Mouse (Mus musculus) neural tube, embryonic 14.5 days (tissue): Measurements from ENCODE around the gene Fgf22. TPM values are rescaled to one million over a fixed set of nuclear protein-coding genes. Genes with fewer than 3 reads are reported as not detected.
A peak's percentile ranks its signal among the peaks of the same experiment; 100 is the strongest.

Experiments
- ATAC-seq: fragments of 200-750 bp; cut with Nextera tagmentation; 2 replicates; pipeline ENCODE4 v1.8.0; 2017; ENCODE audit warnings: low read depth, mild to moderate bottlenecking, moderate TSS enrichment, moderate library complexity
- H3K27ac ChIP-seq: fragments of 300-500 bp; sonication (generic); 2 replicates; pipeline ENCODE4 v1.5.1; 2014; ENCODE audit warnings: low read depth, mild to moderate bottlenecking, control low read depth, low read length, moderate library complexity, mixed read lengths
- H3K27me3 ChIP-seq: fragments of 300-500 bp; sonication (generic); 2 replicates; pipeline ENCODE4 v1.6.1; 2014; ENCODE audit warnings: low read length; ENCODE audit not compliant: control insufficient read depth, insufficient read depth
- H3K36me3 ChIP-seq: fragments of 300-500 bp; sonication (generic); 2 replicates; pipeline ENCODE4 v1.6.1; 2014; ENCODE audit warnings: low read length, mixed read lengths; ENCODE audit not compliant: control insufficient read depth, insufficient read depth
- H3K4me1 ChIP-seq: fragments of 300-500 bp; sonication (generic); 2 replicates; pipeline ENCODE4 v1.6.1; 2014; ENCODE audit warnings: low read length; ENCODE audit not compliant: control insufficient read depth, insufficient read depth
- H3K4me2 ChIP-seq: fragments of 300-500 bp; sonication (generic); 2 replicates; pipeline ENCODE4 v1.6.1; 2014; ENCODE audit warnings: mild to moderate bottlenecking, low read depth, low read length, control low read depth
- H3K4me3 ChIP-seq: fragments of 300-500 bp; sonication (generic); 2 replicates; pipeline ENCODE4 v1.5.1; 2014; ENCODE audit warnings: low read depth, low read length, control low read depth, mixed read lengths
- H3K9ac ChIP-seq: fragments of 300-500 bp; sonication (generic); replicated peaks from 2 replicates; pipeline ENCODE4 v1.6.1; 2014; ENCODE audit warnings: low read depth, mild to moderate bottlenecking, control low read depth, low read length, mixed read lengths
- H3K9me3 ChIP-seq: fragments of 300-500 bp; sonication (generic); 2 replicates; pipeline ENCODE4 v1.6.1; 2016; ENCODE audit warnings: low read length; ENCODE audit not compliant: control insufficient read depth
- WGBS: fragments of 180-500 bp; shearing (Covaris S2); extraction: QIAGEN DNeasy Blood & Tissue Kit; methylation state at CpG from one replicate; pipeline ENCODE4 v1.1.7; 2014; 5-methylcytosine and 5-hydroxymethylcytosine counted together
- polyA plus RNA-seq: library from polyadenylated mRNA; unstranded; fragments of >200 nt; fragmentation: Nextera tagmentation; extraction: Ambion mirVana; gene quantifications from 2 replicates; pipeline ENCODE4 v1.2.1, GENCODE M21; 2014

Fgf22 gene
- polyA plus RNA-seq, 1 experiment from 2014 or later, result 2.3 TPM

- no peak overlapping the region for H3K27ac ChIP-seq
- no peaks in the 10 kb centered on the region for H3K36me3 ChIP-seq
- no peak for ATAC-seq
- 90% methylated on average over 12 of the region's 12 CpGs for WGBS
- H3K27me3 ChIP-seq, result no peaks in the 10 kb centered on the region; the same call in 1 of the 2 replicates
- H3K4me3 ChIP-seq, result no peak overlapping the region
- H3K9me3 ChIP-seq, result no peaks in the 10 kb centered on the region
- peaks cover 36% of the 10 kb centered on the region for H3K4me1 ChIP-seq
- no peak overlapping the region for H3K4me2 ChIP-seq
- no peak overlapping the region for H3K9ac ChIP-seq
Measured at GRCm38 (mm10) chr10:79798289-79798928, 43.5 kb downstream of the Fgf22 start.

- WGBS, result 83% methylated on average over 11 of the region's 11 CpGs
- no peak overlapping the region for H3K27ac ChIP-seq
- H3K36me3 ChIP-seq, result no peaks in the 10 kb centered on the region
- no peaks in the 10 kb centered on the region for H3K9me3 ChIP-seq
- H3K4me2 ChIP-seq, result no peak overlapping the region
- peaks cover 45% of the 10 kb centered on the region for H3K4me1 ChIP-seq
- H3K4me3 ChIP-seq, result no peak overlapping the region
- H3K27me3 ChIP-seq, result no peaks in the 10 kb centered on the region
- ATAC-seq, result no peak
- no peak overlapping the region for H3K9ac ChIP-seq
Measured at GRCm38 (mm10) chr10:79800508-79800907, 45.6 kb downstream of the Fgf22 start.

- H3K27ac ChIP-seq, result peak overlapping the region; percentile 92
- no peaks in the 10 kb centered on the region for H3K36me3 ChIP-seq
- no peaks in the 10 kb centered on the region for H3K9me3 ChIP-seq
- peaks cover 48% of the 10 kb centered on the region for H3K4me1 ChIP-seq
- no peak for ATAC-seq
- H3K9ac ChIP-seq, result peak overlapping the region; percentile 26; the same call in 1 of the 2 replicates
- no peak overlapping the region for H3K4me2 ChIP-seq
- no peaks in the 10 kb centered on the region for H3K27me3 ChIP-seq
- WGBS, result 39% methylated on average over 3 of the region's 3 CpGs
- H3K4me3 ChIP-seq, result no peak overlapping the region
Measured at GRCm38 (mm10) chr10:79801837-79802236, 47.0 kb downstream of the Fgf22 start.

- peak overlapping the region; percentile 26; the same call in 1 of the 2 replicates for H3K9ac ChIP-seq
- no peak for ATAC-seq
- 29% methylated on average over 10 of the region's 11 CpGs for WGBS
- peak overlapping the region; percentile 92 for H3K27ac ChIP-seq
- peaks cover 2% of the 10 kb centered on the region; the same call in 1 of the 2 replicates for H3K36me3 ChIP-seq
- no peak overlapping the region for H3K4me3 ChIP-seq
- peaks cover 42% of the 10 kb centered on the region for H3K4me1 ChIP-seq
- no peak overlapping the region for H3K4me2 ChIP-seq
- no peaks in the 10 kb centered on the region for H3K9me3 ChIP-seq
- H3K27me3 ChIP-seq, result no peaks in the 10 kb centered on the region
Measured at GRCm38 (mm10) chr10:79802331-79802971, 47.6 kb downstream of the Fgf22 start.

- Histone ChIP-seq H3K4me2 (peak overlapping the region; percentile 49), H3K4me3 (peak overlapping the region; percentile 17; the same call in 1 of the 2 replicates), H3K36me3 (peaks cover 7% of the 10 kb centered on the region), H3K9me3 (no peaks in the 10 kb centered on the region), H3K27ac (peak overlapping the region; percentile 92), H3K27me3 (no peaks in the 10 kb centered on the region), H3K9ac (peak overlapping the region; percentile 25; the same call in 1 of the 2 replicates), H3K4me1 (peaks cover 41% of the 10 kb centered on the region)
- 2% methylated on average over 29 of the region's 29 CpGs for WGBS
- peak; percentile 94 for ATAC-seq
Measured at GRCm38 (mm10) chr10:79803716-79804323, 48.9 kb downstream of the Fgf22 start.

GRCm38 (mm10) chr10:79805636-79806035, 50.8 kb downstream of the Fgf22 start:
- Histone ChIP-seq H3K4me1 (peaks cover 41% of the 10 kb centered on the region), H3K9me3 (no peaks in the 10 kb centered on the region), H3K9ac (no peak overlapping the region), H3K27ac (no peak overlapping the region), H3K4me3 (no peak overlapping the region), H3K36me3 (peaks cover 20% of the 10 kb centered on the region), H3K4me2 (no peak overlapping the region), H3K27me3 (no peaks in the 10 kb centered on the region)
- no peak for ATAC-seq
- WGBS, result 75% methylated on average over 11 of the region's 11 CpGs

GRCm38 (mm10) chr10:79806331-79806730, 51.5 kb downstream of the Fgf22 start:
- H3K36me3 ChIP-seq, result peaks cover 21% of the 10 kb centered on the region
- no peaks in the 10 kb centered on the region for H3K9me3 ChIP-seq
- peaks cover 41% of the 10 kb centered on the region for H3K4me1 ChIP-seq
- no peaks in the 10 kb centered on the region for H3K27me3 ChIP-seq
- H3K9ac ChIP-seq, result no peak overlapping the region
- 92% methylated on average over 9 of the region's 9 CpGs for WGBS
- no peak overlapping the region for H3K4me2 ChIP-seq
- no peak overlapping the region for H3K27ac ChIP-seq
- ATAC-seq, result no peak
- H3K4me3 ChIP-seq, result no peak overlapping the region

- peaks cover 23% of the 10 kb centered on the region for H3K36me3 ChIP-seq
- H3K4me1 ChIP-seq, result peaks cover 38% of the 10 kb centered on the region
- no peak overlapping the region for H3K27ac ChIP-seq
- H3K9ac ChIP-seq, result no peak overlapping the region
- no peaks in the 10 kb centered on the region for H3K27me3 ChIP-seq
- no peak for ATAC-seq
- H3K4me3 ChIP-seq, result no peak overlapping the region
- H3K4me2 ChIP-seq, result no peak overlapping the region
- whole genome bisulfite sequencing, result 84% methylated on average over 10 of the region's 10 CpGs
- H3K9me3 ChIP-seq, result no peaks in the 10 kb centered on the region
Measured at GRCm38 (mm10) chr10:79806972-79807371, 52.1 kb downstream of the Fgf22 start.

- peaks cover 30% of the 10 kb centered on the region for H3K4me1 ChIP-seq
- H3K36me3 ChIP-seq, result peaks cover 24% of the 10 kb centered on the region
- WGBS, result 23% methylated on average over 11 of the region's 11 CpGs
Measured at GRCm38 (mm10) chr10:79807826-79808225, 53.0 kb downstream of the Fgf22 start.

More at GRCm38 (mm10) chr10:79807826-79808225, 53.0 kb downstream of the Fgf22 start:
- Histone ChIP-seq H3K9ac (no peak overlapping the region), H3K4me3 (no peak overlapping the region), H3K4me2 (no peak overlapping the region), H3K27ac (peak overlapping the region; percentile 17; the same call in 1 of the 2 replicates), H3K27me3 (no peaks in the 10 kb centered on the region), H3K9me3 (no peaks in the 10 kb centered on the region)
- ATAC-seq, result no peak
